Mouse (Mus musculus): ENCODE measurements around the gene Oaz3. TPM values are rescaled to one million over a fixed set of nuclear protein-coding genes. Genes with fewer than 3 reads are reported as not detected.

Gene Oaz3
- polyA plus RNA-seq, 1 experiment from 2014 or later = 1.6 TPM

DNA sequence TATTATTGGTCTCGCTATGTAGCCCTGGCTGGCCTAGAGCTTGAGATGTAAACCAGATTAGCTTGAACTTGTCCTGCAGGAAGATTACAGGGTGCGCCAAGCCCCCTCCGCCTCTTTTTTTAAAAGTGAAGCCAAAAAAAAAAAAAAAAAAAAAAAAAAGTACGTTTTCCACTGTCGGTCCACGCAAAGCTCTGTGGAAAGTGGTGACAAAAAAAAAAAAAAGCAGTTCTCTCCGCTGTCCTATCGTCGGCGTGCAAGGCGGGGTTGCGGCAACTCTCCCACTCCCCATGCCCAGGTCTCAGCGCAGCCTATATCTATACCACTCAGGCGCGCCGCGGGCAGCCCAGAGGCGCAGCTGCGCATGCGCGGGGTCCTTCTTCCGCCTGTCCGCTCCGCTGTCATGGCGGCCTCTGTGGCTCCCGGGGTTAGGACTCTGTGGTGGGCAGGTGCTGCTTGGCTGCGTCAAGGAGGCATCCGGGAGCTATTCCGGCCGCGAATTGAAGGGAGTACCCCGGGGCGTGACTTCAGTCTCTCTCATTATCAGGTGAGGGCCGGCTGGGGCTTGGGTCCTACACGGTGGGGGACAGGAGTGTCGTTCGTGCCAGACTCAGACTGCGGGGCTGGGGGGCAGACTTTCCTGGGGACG, 641 bp downstream of the Oaz3 start, which contains the start of gene Mrpl9:
Gene Mrpl9 (plus strand): TSS at position 368 of the 646 bp plus-strand sequence.
- WGBS = under 1% methylated on average over 39 of the region's 39 CpGs
- Histone ChIP-seq H3K9me3 (no peaks in the 10 kb centered on the region), H3K27ac (replicated peaks) (peak within 1 kb of the TSS; percentile 68), H3K9ac (peak within 1 kb of the TSS; percentile 82), H3K4me1 (replicated peaks) (peaks cover 15% of the 10 kb centered on the region), H3K27me3 (no peaks in the 10 kb centered on the region), H3K4me3 (peak within 1 kb of the TSS; percentile 78), H3K36me3 (peaks cover 34% of the 10 kb centered on the region), H3K4me2 (peak within 1 kb of the TSS; percentile 83)
- peak; percentile 98 for ATAC-seq (ENCODE audit: low FRiP score, low read depth)

DNA sequence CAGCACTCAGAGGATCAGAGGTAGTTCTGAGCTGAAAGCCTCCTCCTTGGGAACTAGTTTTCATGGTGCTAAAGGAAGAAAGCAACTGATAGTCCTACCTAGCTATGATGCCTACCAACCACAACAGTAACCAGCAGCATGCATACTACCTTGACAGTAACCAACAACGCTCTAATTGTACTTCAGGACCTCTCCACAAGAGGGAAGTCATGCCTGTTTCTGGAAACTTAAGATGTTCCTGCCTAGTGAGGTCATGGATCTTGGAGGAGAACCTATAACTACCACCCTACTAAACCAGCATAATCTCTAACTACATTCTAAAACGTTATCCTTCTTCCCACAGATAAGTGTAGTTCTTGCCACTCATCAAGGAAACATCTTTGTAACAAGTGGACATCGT, 2.5 kb downstream of the Oaz3 start:
- H3K9ac ChIP-seq = no peak overlapping the region
- ATAC-seq (ENCODE audit: low FRiP score, low read depth) = no peak
- peaks cover 15% of the 10 kb centered on the region for H3K36me3 ChIP-seq

DNA sequence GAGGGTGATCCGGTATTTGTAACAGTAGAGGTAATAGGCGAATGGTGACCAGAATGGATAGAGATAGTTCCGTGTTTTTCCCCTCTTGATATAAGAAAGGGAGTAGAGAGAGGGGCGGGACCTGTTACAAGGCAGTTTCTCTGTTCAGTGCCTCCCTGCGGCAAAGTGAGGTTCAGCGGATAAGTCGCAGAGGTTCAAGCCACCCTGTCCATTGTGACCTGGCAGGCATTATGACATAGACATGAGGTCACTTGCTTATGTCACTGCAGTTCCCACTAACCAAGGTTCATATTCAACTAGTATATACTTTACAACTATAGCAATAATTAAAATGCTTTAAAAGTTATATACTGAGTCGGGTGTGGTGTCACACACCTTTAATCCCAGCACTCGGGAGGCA, 7.3 kb downstream of the Oaz3 start:
- Histone ChIP-seq H3K27ac (replicated peaks) (no peak overlapping the region), H3K4me3 (no peak overlapping the region), H3K4me2 (no peak overlapping the region), H3K36me3 (no peaks in the 10 kb centered on the region), H3K4me1 (replicated peaks) (no peaks in the 10 kb centered on the region), H3K9ac (no peak overlapping the region), H3K27me3 (no peaks in the 10 kb centered on the region), H3K9me3 (no peaks in the 10 kb centered on the region)
- ATAC-seq (ENCODE audit: low FRiP score, low read depth) = no peak
- WGBS = 88% methylated on average over 9 of the region's 9 CpGs

More for the DNA sequence above, 2.5 kb downstream of the Oaz3 start:
- H3K4me2 ChIP-seq = no peak overlapping the region
- H3K4me3 ChIP-seq = no peak overlapping the region
- H3K4me1 ChIP-seq (replicated peaks) = peaks cover 15% of the 10 kb centered on the region
- H3K9me3 ChIP-seq = no peaks in the 10 kb centered on the region
- no peak overlapping the region for H3K27ac ChIP-seq (replicated peaks)
- no peaks in the 10 kb centered on the region for H3K27me3 ChIP-seq
- WGBS = 48% methylated on average over 3 of the region's 3 CpGs

DNA sequence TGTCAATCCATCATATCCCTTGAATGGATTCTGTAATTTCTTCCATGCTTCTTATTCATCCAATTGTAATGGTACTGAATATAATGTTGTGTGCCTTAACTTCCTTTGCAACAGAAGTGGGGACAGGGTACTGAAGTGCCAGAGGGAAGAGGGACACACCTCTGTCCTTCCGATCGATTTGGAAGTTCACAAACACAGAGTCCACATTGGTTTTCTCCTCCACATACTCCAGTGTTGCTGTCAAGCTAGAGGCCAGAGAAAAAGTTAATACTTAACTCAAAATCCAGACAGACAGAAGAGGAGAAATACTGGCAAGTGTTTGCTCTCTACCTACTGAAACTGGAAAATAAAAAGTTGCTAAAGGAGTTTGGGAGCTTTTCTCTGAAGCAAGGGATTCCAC, 9.4 kb downstream of the Oaz3 start:
- Histone ChIP-seq H3K36me3 (peaks cover 6% of the 10 kb centered on the region; the same call in 1 of the 2 replicates), H3K4me3 (no peak overlapping the region), H3K27me3 (no peaks in the 10 kb centered on the region), H3K9ac (no peak overlapping the region), H3K4me1 (replicated peaks) (no peaks in the 10 kb centered on the region), H3K9me3 (no peaks in the 10 kb centered on the region), H3K4me2 (no peak overlapping the region), H3K27ac (replicated peaks) (no peak overlapping the region)
- no peak for ATAC-seq (ENCODE audit: low FRiP score, low read depth)
- 93% methylated on average over 2 of the region's 2 CpGs for WGBS

DNA sequence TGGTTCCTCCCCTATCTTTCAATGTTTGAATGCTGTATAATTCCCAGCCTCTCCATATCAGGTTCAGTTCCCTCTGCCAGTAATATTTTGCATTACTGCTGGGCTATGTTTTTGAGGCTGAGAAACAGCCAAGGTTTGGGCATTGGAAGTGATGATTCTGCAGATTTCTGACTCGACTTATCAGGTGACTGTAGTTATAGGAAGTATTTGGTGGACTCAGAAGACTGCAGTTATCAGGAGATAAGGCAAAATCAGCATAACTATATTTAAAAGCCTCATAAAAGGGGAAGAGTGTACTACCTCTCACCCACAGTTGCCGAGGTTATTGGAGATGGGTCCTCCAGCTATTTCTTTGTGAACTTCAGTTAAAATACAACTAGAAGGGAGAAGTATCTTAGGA, 12.7 kb downstream of the Oaz3 start:
- no peak overlapping the region for H3K27ac ChIP-seq (replicated peaks)
- H3K36me3 ChIP-seq = peaks cover 19% of the 10 kb centered on the region
- no peak overlapping the region for H3K4me3 ChIP-seq
- WGBS = 88% methylated on average over 2 of the region's 2 CpGs
- H3K4me2 ChIP-seq = no peak overlapping the region
- H3K9me3 ChIP-seq = no peaks in the 10 kb centered on the region
- no peak overlapping the region for H3K9ac ChIP-seq
- no peaks in the 10 kb centered on the region for H3K27me3 ChIP-seq
- no peaks in the 10 kb centered on the region for H3K4me1 ChIP-seq (replicated peaks)
- ATAC-seq (ENCODE audit: low FRiP score, low read depth) = no peak

DNA sequence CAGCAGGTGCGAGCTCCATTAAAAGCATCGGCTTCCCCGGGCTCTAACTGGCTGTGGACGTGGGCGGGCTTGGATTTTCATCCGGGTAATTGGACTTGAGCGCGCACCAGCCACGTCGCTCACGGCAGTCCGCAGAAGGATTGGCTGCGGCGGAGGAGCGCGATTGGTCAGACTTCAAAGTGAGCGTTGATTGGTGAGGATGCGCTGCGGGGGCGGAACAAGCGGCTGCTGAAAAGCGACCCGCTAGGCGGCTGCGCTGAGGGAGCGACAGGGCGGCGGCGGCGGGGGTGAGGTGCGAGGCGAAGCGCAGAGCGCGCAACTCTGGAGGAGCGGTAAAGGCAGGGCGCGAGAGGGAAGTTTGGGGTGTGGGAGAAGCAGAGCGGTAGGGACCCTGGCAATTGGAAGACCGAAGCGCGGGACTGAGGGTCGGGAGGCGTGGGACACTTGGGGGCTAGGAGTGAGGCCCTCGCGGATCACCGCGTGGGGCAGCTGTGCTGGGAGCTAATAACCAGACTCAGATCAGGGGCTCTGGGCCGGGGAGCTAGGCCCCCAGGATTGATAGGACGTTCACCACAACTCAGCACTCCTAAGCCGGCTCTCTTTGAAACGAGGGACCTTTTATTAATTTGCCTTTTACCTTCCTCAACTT, 30.6 kb downstream of the Oaz3 start, which contains the start of gene Tdrkh:
Gene Tdrkh (plus strand): TSS at position 243 of the 649 bp plus-strand sequence.
- H3K9ac ChIP-seq = peak within 1 kb of the TSS; percentile 74
- no peaks in the 10 kb centered on the region for H3K27me3 ChIP-seq
- peak within 1 kb of the TSS; percentile 57 for H3K4me3 ChIP-seq
- H3K27ac ChIP-seq (replicated peaks) = peak within 1 kb of the TSS; percentile 87
- WGBS = 5% methylated on average over 52 of the region's 52 CpGs
- peak within 1 kb of the TSS; percentile 94 for H3K4me2 ChIP-seq
- no peaks in the 10 kb centered on the region for H3K9me3 ChIP-seq
- no peaks in the 10 kb centered on the region for H3K36me3 ChIP-seq
- ATAC-seq (ENCODE audit: low FRiP score, low read depth) = peak; percentile 99
- H3K4me1 ChIP-seq (replicated peaks) = peaks cover 18% of the 10 kb centered on the region

DNA sequence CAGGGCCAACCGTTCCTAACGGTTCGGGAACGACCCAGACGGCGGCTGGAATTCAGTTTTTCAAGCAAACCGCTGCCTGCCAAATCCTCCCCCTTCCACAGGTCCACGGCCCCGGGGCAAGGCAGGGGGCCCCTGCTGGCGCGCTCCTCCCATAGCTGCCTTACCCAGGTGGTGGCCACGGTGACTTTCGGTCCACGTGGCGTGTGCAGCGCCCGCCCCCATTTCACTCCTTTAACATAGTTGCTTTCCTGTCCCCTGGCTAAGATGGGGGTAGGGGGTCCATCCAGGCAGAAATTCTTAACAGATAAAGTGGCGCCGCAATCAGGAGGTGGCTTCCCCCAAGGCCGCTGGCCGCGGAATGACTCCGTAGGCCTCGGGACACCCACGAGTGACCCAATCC, 31.2 kb downstream of the Oaz3 start:
- no peaks in the 10 kb centered on the region for H3K9me3 ChIP-seq
- H3K4me1 ChIP-seq (replicated peaks) = peaks cover 18% of the 10 kb centered on the region
- peak overlapping the region; percentile 87 for H3K27ac ChIP-seq (replicated peaks)
- no peaks in the 10 kb centered on the region for H3K27me3 ChIP-seq
- no peaks in the 10 kb centered on the region for H3K36me3 ChIP-seq
- peak; percentile 74 for ATAC-seq (ENCODE audit: low FRiP score, low read depth)
- WGBS = 4% methylated on average over 25 of the region's 25 CpGs
- H3K9ac ChIP-seq = peak overlapping the region; percentile 61
- peak overlapping the region; percentile 94 for H3K4me2 ChIP-seq
- H3K4me3 ChIP-seq = peak overlapping the region; percentile 57

DNA sequence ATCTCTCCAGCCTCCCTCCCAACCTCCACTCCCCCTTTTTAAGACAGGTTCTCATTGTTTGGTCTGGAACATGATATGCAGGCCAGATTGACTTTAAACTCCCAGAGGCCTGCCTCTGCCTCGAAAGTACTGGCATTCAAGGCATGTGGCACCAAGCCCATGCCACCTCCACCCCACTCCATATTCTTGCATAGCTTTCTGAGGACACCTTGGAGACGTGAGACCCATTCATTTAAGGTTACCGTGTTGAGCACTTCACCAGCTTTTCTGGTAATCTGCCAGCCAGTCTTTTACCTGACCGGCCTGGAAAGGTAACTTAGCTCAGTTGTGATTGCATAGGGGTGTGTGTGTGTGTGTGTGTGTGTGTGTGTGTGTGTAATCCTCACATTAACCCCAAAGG, 38.2 kb downstream of the Oaz3 start:
- Histone ChIP-seq H3K4me3 (no peak overlapping the region), H3K36me3 (no peaks in the 10 kb centered on the region), H3K27ac (replicated peaks) (no peak overlapping the region), H3K9ac (no peak overlapping the region), H3K4me2 (no peak overlapping the region), H3K9me3 (no peaks in the 10 kb centered on the region), H3K4me1 (replicated peaks) (peaks cover 18% of the 10 kb centered on the region), H3K27me3 (0 out of 2 replicates have a peak, but pooled peaks cover 8% of the 10 kb centered on the region)
- 70% methylated on average over 4 of the region's 4 CpGs for WGBS
- no peak for ATAC-seq (ENCODE audit: low FRiP score, low read depth)

DNA sequence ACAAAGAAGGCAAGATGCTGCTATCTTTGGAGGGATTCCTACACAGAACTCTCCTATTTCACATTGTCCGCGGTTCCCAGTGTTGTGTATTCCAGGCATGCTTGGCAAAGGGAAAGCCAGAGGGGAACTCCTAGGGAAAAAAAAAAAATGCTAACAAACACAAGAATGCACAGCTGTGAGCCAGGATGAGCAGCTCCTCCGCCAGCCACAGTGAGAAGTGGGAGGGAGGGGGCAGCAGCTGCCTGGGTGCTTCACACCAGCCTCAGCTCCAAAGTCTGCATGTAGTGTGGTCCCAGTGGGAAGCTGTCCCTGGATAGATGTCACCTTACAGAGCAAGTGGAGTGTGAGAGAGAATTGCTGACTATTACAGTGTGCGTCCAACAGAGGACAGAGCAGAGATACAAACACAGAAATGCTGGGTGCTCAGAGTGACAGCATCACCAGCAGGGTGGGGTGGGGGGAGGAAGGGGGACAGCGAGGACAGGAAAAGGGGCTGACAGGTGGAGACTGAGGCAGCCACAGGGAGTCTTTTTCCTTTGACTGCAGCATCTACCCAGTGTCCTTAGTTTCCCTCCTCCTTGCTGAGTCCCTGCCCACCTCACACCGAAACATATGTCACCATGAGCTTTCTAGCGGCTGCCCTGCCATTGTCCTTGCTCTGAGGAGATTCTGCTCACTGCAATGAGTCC, 39.2 kb downstream of the Oaz3 start:
- Histone ChIP-seq H3K9me3 (no peaks in the 10 kb centered on the region), H3K4me2 (no peak overlapping the region), H3K4me1 (replicated peaks) (peaks cover 24% of the 10 kb centered on the region), H3K4me3 (no peak overlapping the region), H3K27ac (replicated peaks) (no peak overlapping the region), H3K9ac (no peak overlapping the region), H3K36me3 (no peaks in the 10 kb centered on the region), H3K27me3 (0 out of 2 replicates have a peak, but pooled peaks cover 8% of the 10 kb centered on the region)
- WGBS = 15% methylated on average over 7 of the region's 7 CpGs
- ATAC-seq (ENCODE audit: low FRiP score, low read depth) = peak; percentile 64; the same call in 1 of the 2 replicates

DNA sequence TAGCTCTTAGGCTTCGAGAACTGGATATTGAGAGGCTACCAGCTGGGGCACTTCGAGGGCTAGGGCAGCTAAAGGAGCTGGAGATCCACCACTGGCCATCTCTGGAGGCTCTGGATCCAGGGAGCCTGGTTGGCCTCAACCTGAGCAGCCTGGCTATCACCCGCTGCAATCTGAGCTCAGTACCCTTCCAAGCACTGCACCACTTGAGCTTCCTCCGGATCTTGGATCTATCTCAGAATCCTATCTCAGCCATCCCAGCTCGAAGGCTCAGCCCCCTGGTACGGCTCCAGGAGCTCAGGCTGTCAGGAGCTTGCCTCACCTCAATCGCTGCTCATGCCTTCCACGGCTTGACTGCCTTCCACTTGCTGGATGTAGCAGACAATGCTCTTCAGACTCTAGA, 41.3 kb downstream of the Oaz3 start:
- Histone ChIP-seq H3K36me3 (no peaks in the 10 kb centered on the region), H3K4me2 (no peak overlapping the region), H3K4me3 (no peak overlapping the region), H3K9ac (no peak overlapping the region), H3K4me1 (replicated peaks) (peaks cover 35% of the 10 kb centered on the region), H3K27ac (replicated peaks) (no peak overlapping the region), H3K9me3 (no peaks in the 10 kb centered on the region), H3K27me3 (0 out of 2 replicates have a peak, but pooled peaks cover 8% of the 10 kb centered on the region)
- ATAC-seq (ENCODE audit: low FRiP score, low read depth) = no peak
- 77% methylated on average over 8 of the region's 8 CpGs for WGBS

DNA sequence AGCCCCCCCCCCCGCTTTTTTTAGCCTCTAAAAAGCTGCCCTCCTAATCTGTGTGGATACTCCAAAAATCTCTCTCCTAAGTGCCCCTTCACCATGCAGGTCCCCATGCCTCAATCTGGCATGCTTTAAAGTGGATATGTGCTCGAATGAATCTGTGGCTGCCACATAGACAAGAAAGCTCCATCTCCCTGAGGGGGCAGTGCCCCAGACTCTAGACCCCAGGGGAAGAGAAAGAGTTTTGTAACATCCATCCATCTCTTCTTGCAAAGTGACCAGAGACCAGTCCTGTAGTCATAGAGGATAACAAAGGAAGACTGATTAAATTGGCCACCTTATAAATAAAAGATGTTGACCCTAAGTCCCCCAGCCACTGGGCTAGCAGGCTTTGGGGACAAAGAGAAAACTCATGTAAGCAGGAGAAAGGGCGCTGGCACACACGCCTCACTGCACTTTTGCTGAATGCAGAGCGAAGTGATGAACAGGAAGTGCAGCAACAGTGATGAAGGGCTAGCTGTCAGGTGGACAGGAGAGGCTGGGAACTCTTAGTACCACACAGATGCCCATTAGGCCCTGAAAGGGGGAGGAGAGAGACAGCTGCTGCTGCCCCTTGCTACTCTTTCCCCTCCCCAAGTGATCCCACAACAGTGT, 43.9 kb downstream of the Oaz3 start:
- Histone ChIP-seq H3K9ac (0 out of 2 replicates have a peak overlapping the region, but pooled peaks have one; percentile 57), H3K27me3 (0 out of 2 replicates have a peak, but pooled peaks cover 8% of the 10 kb centered on the region), H3K4me3 (peak overlapping the region; percentile 42; the same call in 1 of the 2 replicates), H3K4me1 (replicated peaks) (peaks cover 30% of the 10 kb centered on the region), H3K4me2 (peak overlapping the region; percentile 79), H3K9me3 (no peaks in the 10 kb centered on the region), H3K27ac (replicated peaks) (no peak overlapping the region), H3K36me3 (no peaks in the 10 kb centered on the region)
- WGBS = 9% methylated on average over 5 of the region's 5 CpGs
- ATAC-seq (ENCODE audit: low FRiP score, low read depth) = peak; percentile 20; the same call in 1 of the 2 replicates
